Mouse (Mus musculus) olfactory bulb, adult 2 months (tissue): ENCODE data around the gene Clk4.

Experiments
- CTCF ChIP-seq: fragments of 200-500 bp; IDR thresholded peaks from 2 replicates; pipeline ENCODE4 v1.5.1; 2012; ENCODE audit warnings: low read depth, mild to moderate bottlenecking, low read length, moderate library complexity; ENCODE audit not compliant: insufficient read depth
- POLR2A ChIP-seq: fragments of 200-500 bp; IDR thresholded peaks from 2 replicates; pipeline ENCODE4 v1.6.1; 2012; ENCODE audit warnings: mild to moderate bottlenecking, low read depth, low read length, moderate library complexity; ENCODE audit not compliant: insufficient read depth

DNA sequence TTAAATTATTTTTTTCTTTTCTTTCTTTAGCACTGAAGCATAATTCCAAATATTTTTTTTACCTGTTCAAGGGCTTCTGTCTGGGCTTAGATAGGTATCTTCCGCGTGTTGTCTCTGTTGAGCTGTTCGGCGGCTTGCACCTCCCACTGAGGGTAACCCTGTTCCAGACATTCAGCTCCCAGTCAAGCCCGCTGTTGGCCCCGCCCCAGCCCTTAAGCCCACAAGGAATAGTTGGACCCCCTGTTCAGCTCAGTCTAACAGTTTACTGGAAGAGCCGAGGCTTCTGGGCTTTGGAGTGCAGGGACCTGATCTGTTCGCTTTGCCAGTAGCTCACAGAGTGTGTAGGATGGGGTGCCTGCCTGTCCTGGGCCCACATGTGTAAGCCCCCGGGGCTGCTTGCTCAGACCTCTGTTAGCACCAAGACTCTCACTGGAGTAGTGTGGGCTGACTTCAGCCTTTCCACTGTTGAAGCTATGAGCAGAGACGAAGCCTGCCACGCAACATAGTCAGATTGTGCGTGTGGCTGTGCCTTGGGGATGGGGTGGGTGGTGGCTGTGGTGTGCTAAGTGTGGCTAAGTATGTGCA lies 42.0 kb upstream of the Clk4 start:
- no peak for TF ChIP-seq CTCF
- no peak for TF ChIP-seq POLR2A
